Mouse (Mus musculus) hindbrain, embryonic 14.5 days (tissue): ENCODE measurements around the gene Clec2i. TPM values are rescaled to one million over a fixed set of nuclear protein-coding genes. Genes with fewer than 3 reads are reported as not detected.
A peak's percentile ranks its signal among the peaks of the same experiment; 100 is the strongest.

ENCODE experiments used
- ATAC-seq: fragments of 200-750 bp; cut with Nextera tagmentation; 2 replicates; pipeline ENCODE4 v1.8.0; 2017; ENCODE audit warnings: moderate number of reproducible peaks, mild to moderate bottlenecking, moderate TSS enrichment, moderate library complexity; ENCODE audit not compliant: low FRiP score
- DNase-seq: peaks from one replicate; pipeline ENCODE4 v3.0.0-alpha.2; 2015; ENCODE audit warnings: low spot score
- H3K27ac ChIP-seq: fragments of 300-500 bp; sonication (generic); 2 replicates; pipeline ENCODE4 v1.5.1; 2014; ENCODE audit warnings: mild to moderate bottlenecking, moderate library complexity
- H3K27me3 ChIP-seq: fragments of 300-500 bp; sonication (generic); 2 replicates; pipeline ENCODE4 v1.6.1; 2014; ENCODE audit warnings: mild to moderate bottlenecking, low read length, mixed read lengths; ENCODE audit not compliant: control insufficient read depth, insufficient read depth
- H3K36me3 ChIP-seq: fragments of 300-500 bp; sonication (generic); replicated peaks from 2 replicates; pipeline ENCODE4 v1.6.1; 2014; ENCODE audit not compliant: control insufficient read depth, insufficient read depth
- H3K4me1 ChIP-seq: fragments of 300-500 bp; sonication (generic); replicated peaks from 2 replicates; pipeline ENCODE4 v1.6.1; 2014; ENCODE audit warnings: antibody characterized with exemption, low read length, mixed read lengths; ENCODE audit not compliant: control insufficient read depth, insufficient read depth
- H3K4me2 ChIP-seq: fragments of 300-500 bp; sonication (generic); replicated peaks from 2 replicates; pipeline ENCODE4 v1.6.1; 2014; ENCODE audit warnings: mild to moderate bottlenecking, moderate library complexity
- H3K4me3 ChIP-seq: fragments of 300-500 bp; sonication (generic); replicated peaks from 2 replicates; pipeline ENCODE4 v1.5.1; 2014; ENCODE audit warnings: mild to moderate bottlenecking, low read length
- H3K9ac ChIP-seq: fragments of 300-500 bp; sonication (generic); 2 replicates; pipeline ENCODE4 v1.6.1; 2014
- H3K9me3 ChIP-seq: fragments of 300-500 bp; sonication (generic); 2 replicates; pipeline ENCODE4 v1.6.1; 2016; ENCODE audit warnings: low read length; ENCODE audit not compliant: control insufficient read depth
- WGBS: fragments of 180-500 bp; shearing (Covaris S2); extraction: QIAGEN DNeasy Blood & Tissue Kit; methylation state at CpG from one replicate; pipeline ENCODE4 v1.1.7; 2014; 5-methylcytosine and 5-hydroxymethylcytosine counted together
- polyA plus RNA-seq: library from polyadenylated mRNA; unstranded; fragments of >200 nt; fragmentation: Nextera tagmentation; extraction: Ambion mirVana; gene quantifications from 2 replicates; pipeline ENCODE4 v1.2.1, GENCODE M21; 2014

Clec2i gene
- polyA plus RNA-seq, 1 experiment from 2014 or later, result not detected

- ATAC-seq, result no peak
- Histone ChIP-seq H3K9me3 (no peaks in the 10 kb centered on the region), H3K36me3 (no peaks in the 10 kb centered on the region), H3K9ac (no peak overlapping the region), H3K27ac (no peak overlapping the region), H3K4me3 (no peak overlapping the region), H3K27me3 (no peaks in the 10 kb centered on the region), H3K4me2 (no peak overlapping the region), H3K4me1 (no peaks in the 10 kb centered on the region)
- WGBS, result 86% methylated on average over 3 of the region's 3 CpGs
- no peak for DNase-seq
Measured at GRCm38 (mm10) chr6:128852766-128853165, 34.6 kb upstream of the Clec2i start.

- H3K4me2 ChIP-seq, result peak overlapping the region; percentile 21; the same call in 1 of the 2 replicates
- DNase-seq (peak; percentile 77), ATAC-seq (peak; percentile 70; the same call in 1 of the 2 replicates)
- H3K27ac ChIP-seq, result no peak overlapping the region
- H3K9me3 ChIP-seq, result no peaks in the 10 kb centered on the region
- 48% methylated on average over 12 of the region's 12 CpGs for WGBS
- no peaks in the 10 kb centered on the region for H3K4me1 ChIP-seq
- H3K36me3 ChIP-seq, result no peaks in the 10 kb centered on the region
- H3K27me3 ChIP-seq, result no peaks in the 10 kb centered on the region
- no peak overlapping the region for H3K9ac ChIP-seq
- no peak overlapping the region for H3K4me3 ChIP-seq
Measured at GRCm38 (mm10) chr6:128854024-128854820, 33.2 kb upstream of the Clec2i start.

GRCm38 (mm10) chr6:128854895-128855294 lies 32.5 kb upstream of the Clec2i start:
- no peaks in the 10 kb centered on the region for H3K9me3 ChIP-seq
- no peak overlapping the region for H3K9ac ChIP-seq
- no peaks in the 10 kb centered on the region for H3K36me3 ChIP-seq
- no peak overlapping the region for H3K4me3 ChIP-seq
- DNase-seq (no peak), ATAC-seq (no peak)
- 90% methylated on average over 3 of the region's 3 CpGs for WGBS
- no peaks in the 10 kb centered on the region for H3K4me1 ChIP-seq
- no peak overlapping the region for H3K4me2 ChIP-seq
- H3K27me3 ChIP-seq, result no peaks in the 10 kb centered on the region
- no peak overlapping the region for H3K27ac ChIP-seq

DNA sequence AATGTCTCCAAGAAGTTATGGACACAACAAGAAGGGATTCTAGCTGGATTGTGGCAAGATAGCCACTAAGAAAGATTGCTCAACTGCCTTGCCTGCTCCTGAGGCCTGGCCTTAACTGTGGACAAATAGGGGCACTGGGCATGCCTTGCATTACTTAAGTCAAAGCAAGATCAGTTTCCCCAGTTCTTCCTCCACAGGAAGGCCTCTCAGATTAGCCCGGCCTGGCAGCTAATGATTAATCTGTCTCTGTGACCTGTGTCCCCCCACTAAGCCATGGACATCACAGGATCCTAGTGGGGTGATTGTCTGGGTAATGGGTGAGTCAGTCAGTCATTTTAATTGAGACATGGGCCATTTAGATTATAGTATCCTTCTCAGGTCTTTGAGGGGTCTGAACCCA lies 31.9 kb upstream of the Clec2i start:
- Histone ChIP-seq H3K27ac (no peak overlapping the region), H3K36me3 (no peaks in the 10 kb centered on the region), H3K4me3 (no peak overlapping the region), H3K9ac (no peak overlapping the region), H3K9me3 (no peaks in the 10 kb centered on the region), H3K4me1 (no peaks in the 10 kb centered on the region), H3K4me2 (no peak overlapping the region), H3K27me3 (no peaks in the 10 kb centered on the region)
- ATAC-seq, result no peak
- WGBS, result 81% methylated on average over 1 of the region's 1 CpGs
- no peak for DNase-seq

DNA sequence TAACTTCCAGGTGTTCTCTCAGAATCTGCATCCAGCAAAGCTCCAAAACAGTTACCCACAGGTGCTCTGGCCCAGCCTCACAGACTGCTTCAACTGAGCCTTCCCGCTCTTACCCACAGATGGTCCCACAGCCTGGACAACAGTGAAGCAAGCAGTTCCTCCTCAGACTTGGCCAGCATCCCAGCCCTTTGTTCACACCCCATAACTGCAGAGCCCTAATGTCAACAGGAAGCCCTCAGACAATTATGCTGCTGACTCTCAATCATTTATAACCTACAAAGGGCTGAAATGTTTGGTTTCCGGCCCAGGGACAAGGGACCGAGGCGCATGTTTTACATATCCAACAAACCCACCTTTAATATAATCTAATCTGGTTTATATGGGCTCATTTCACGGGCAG lies 31.1 kb upstream of the Clec2i start:
- H3K36me3 ChIP-seq, result no peaks in the 10 kb centered on the region
- H3K4me1 ChIP-seq, result no peaks in the 10 kb centered on the region
- H3K27ac ChIP-seq, result no peak overlapping the region
- WGBS, result 54% methylated on average over 5 of the region's 5 CpGs
- H3K4me3 ChIP-seq, result no peak overlapping the region
- H3K27me3 ChIP-seq, result no peaks in the 10 kb centered on the region
- DNase-seq (peak; percentile 40), ATAC-seq (peak; percentile 66)
- H3K9ac ChIP-seq, result no peak overlapping the region
- H3K4me2 ChIP-seq, result no peak overlapping the region
- no peaks in the 10 kb centered on the region for H3K9me3 ChIP-seq

GRCm38 (mm10) chr6:128857976-128858375 lies 29.4 kb upstream of the Clec2i start:
- no peak overlapping the region for H3K27ac ChIP-seq
- no peak overlapping the region for H3K4me2 ChIP-seq
- H3K4me3 ChIP-seq, result no peak overlapping the region
- H3K36me3 ChIP-seq, result no peaks in the 10 kb centered on the region
- WGBS, result 91% methylated on average over 2 of the region's 2 CpGs
- no peak for ATAC-seq
- H3K27me3 ChIP-seq, result no peaks in the 10 kb centered on the region
- DNase-seq, result no peak
- no peaks in the 10 kb centered on the region for H3K9me3 ChIP-seq
- H3K9ac ChIP-seq, result no peak overlapping the region
- H3K4me1 ChIP-seq, result no peaks in the 10 kb centered on the region

DNA sequence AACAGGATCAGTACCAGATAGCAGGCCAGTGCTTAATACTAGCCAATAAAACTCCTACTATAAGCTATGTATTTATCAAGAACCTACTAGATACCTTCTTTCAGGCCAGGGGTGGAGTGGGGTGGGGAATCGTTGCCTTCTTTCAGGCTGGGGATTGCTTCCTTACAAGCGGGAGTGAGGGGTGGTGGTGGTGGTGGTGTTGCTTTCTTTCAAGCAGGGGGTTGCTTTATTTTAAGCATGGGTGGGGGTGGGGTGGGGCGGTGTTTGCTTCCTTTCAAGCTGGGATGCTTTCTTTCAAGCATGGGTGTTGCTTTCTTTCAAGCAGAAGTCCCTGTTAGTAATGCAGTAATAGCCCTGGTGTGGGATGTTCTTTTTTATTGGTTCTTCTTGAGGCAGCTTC lies 18.5 kb upstream of the Clec2i start:
- H3K4me2 ChIP-seq, result no peak overlapping the region
- no peaks in the 10 kb centered on the region for H3K27me3 ChIP-seq
- no peak for ATAC-seq

GRCm38 (mm10) chr6:128871910-128872610 lies 15.3 kb upstream of the Clec2i start:
- Histone ChIP-seq H3K9me3 (0 out of 2 replicates have a peak, but pooled peaks cover 3% of the 10 kb centered on the region), H3K36me3 (no peaks in the 10 kb centered on the region), H3K4me1 (no peaks in the 10 kb centered on the region), H3K27ac (no peak overlapping the region), H3K4me3 (no peak overlapping the region), H3K27me3 (no peaks in the 10 kb centered on the region), H3K9ac (no peak overlapping the region), H3K4me2 (no peak overlapping the region)
- no peak for DNase-seq
- WGBS, result 88% methylated on average over 1 of the region's 1 CpGs
- ATAC-seq, result no peak

More for the DNA sequence above, 18.5 kb upstream of the Clec2i start:
- no peak for DNase-seq
- Histone ChIP-seq H3K9ac (no peak overlapping the region), H3K4me3 (no peak overlapping the region), H3K36me3 (no peaks in the 10 kb centered on the region), H3K4me1 (no peaks in the 10 kb centered on the region), H3K9me3 (no peaks in the 10 kb centered on the region), H3K27ac (no peak overlapping the region)
- WGBS, result 5% methylated on average over 3 of the region's 3 CpGs

- Histone ChIP-seq H3K4me2 (no peak overlapping the region), H3K9me3 (no peaks in the 10 kb centered on the region), H3K4me3 (no peak overlapping the region), H3K36me3 (no peaks in the 10 kb centered on the region), H3K4me1 (no peaks in the 10 kb centered on the region), H3K9ac (no peak overlapping the region), H3K27ac (no peak overlapping the region), H3K27me3 (no peaks in the 10 kb centered on the region)
- ATAC-seq, result no peak
- no peak for DNase-seq
- 87% methylated on average over 5 of the region's 5 CpGs for WGBS
Measured at GRCm38 (mm10) chr6:128888834-128889233, 1.4 kb downstream of the Clec2i start.
